Mouse (Mus musculus) lung, postnatal 0 days (tissue): ENCODE data around the gene Adk. TPM values are rescaled to one million over a fixed set of nuclear protein-coding genes. Genes with fewer than 3 reads are reported as not detected.

Source experiments
- ATAC-seq: fragments of 200-750 bp; cut with Nextera tagmentation; 2 replicates; pipeline ENCODE4 v1.8.0; 2017; ENCODE audit warnings: moderate library complexity
- DNase-seq: peaks from one replicate; pipeline ENCODE4 v3.0.0-alpha.2; 2016; ENCODE audit warnings: low spot score
- H3K27ac ChIP-seq: fragments of 300-500 bp; sonication (generic); 2 replicates; pipeline ENCODE4 v1.5.1; 2014; ENCODE audit warnings: antibody characterized with exemption, mild to moderate bottlenecking, low read length, mixed read lengths
- H3K27me3 ChIP-seq: fragments of 300-500 bp; sonication (generic); replicated peaks from 2 replicates; pipeline ENCODE4 v1.6.1; 2014; ENCODE audit warnings: low read length, mixed read lengths; ENCODE audit not compliant: insufficient read depth
- H3K36me3 ChIP-seq: fragments of 300-500 bp; sonication (generic); 2 replicates; pipeline ENCODE4 v1.6.1; 2014; ENCODE audit warnings: low read length, mixed read lengths; ENCODE audit not compliant: insufficient read depth
- H3K4me1 ChIP-seq: fragments of 300-500 bp; sonication (generic); 2 replicates; pipeline ENCODE4 v1.6.1; 2014; ENCODE audit warnings: antibody characterized with exemption, low read depth, low read length, mixed read lengths; ENCODE audit not compliant: insufficient read depth
- H3K4me2 ChIP-seq: fragments of 300-500 bp; sonication (generic); replicated peaks from 2 replicates; pipeline ENCODE4 v1.6.1; 2014; ENCODE audit warnings: low read depth, mild to moderate bottlenecking, low read length, moderate library complexity, mixed read lengths
- H3K4me3 ChIP-seq: fragments of 300-500 bp; sonication (generic); 2 replicates; pipeline ENCODE4 v1.5.1; 2014; ENCODE audit warnings: low read depth, low read length
- H3K9ac ChIP-seq: fragments of 300-500 bp; sonication (generic); replicated peaks from 2 replicates; pipeline ENCODE4 v1.6.1; 2014; ENCODE audit warnings: low read depth, mild to moderate bottlenecking
- H3K9me3 ChIP-seq: fragments of 300-500 bp; sonication (generic); 2 replicates; pipeline ENCODE4 v1.6.1; 2016; ENCODE audit warnings: low read length, mixed read lengths
- CTCF ChIP-seq: IDR thresholded peaks from 2 replicates; pipeline ENCODE4 v1.5.1; 2016; ENCODE audit warnings: antibody characterized with exemption, mild to moderate bottlenecking
- EP300 ChIP-seq: IDR thresholded peaks from 2 replicates; pipeline ENCODE4 v1.6.1; 2016; ENCODE audit warnings: antibody characterized with exemption, mild to moderate bottlenecking, control low read depth
- WGBS: fragments of 180-500 bp; shearing (Covaris S2); extraction: QIAGEN DNeasy Blood & Tissue Kit; methylation state at CpG from one replicate; pipeline ENCODE4 v1.1.7; 2014; 5-methylcytosine and 5-hydroxymethylcytosine counted together
- polyA plus RNA-seq: library from polyadenylated mRNA; unstranded; fragments of >200 nt; fragmentation: Nextera tagmentation; extraction: Ambion mirVana; gene quantifications from 2 replicates; pipeline ENCODE4 v1.2.1, GENCODE M21; 2015

Gene Adk
- polyA plus RNA-seq, 1 experiment from 2014 or later, result 238 TPM

DNA sequence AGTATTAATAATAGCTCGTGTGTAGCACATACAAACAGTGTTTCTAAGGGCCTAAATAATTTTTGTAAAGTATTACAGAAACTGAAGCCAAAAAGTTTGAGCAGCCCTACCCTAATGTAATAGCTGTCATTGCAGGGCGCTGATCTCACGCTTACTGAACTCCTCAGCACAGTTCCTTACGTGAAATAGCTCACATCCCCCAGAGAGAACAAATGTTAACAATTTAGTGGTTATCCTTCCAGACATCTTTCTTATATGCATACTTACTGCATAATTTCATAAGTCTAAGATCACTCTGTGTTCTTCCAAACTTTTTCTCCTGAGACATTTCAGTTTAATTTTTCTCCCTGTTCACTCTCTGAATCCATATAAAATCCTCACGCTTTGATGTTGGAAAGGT is 354.6 kb downstream of the Adk start:
- Histone ChIP-seq H3K36me3 (no peaks in the 10 kb centered on the region), H3K4me2 (no peak overlapping the region), H3K9ac (no peak overlapping the region), H3K27me3 (no peaks in the 10 kb centered on the region), H3K4me1 (no peaks in the 10 kb centered on the region), H3K4me3 (no peak overlapping the region), H3K27ac (no peak overlapping the region), H3K9me3 (no peaks in the 10 kb centered on the region)
- ATAC-seq (no peak), DNase-seq (no peak)
- 90% methylated on average over 5 of the region's 5 CpGs for WGBS
- TF ChIP-seq CTCF, result no peak
- no peak for TF ChIP-seq EP300

DNA sequence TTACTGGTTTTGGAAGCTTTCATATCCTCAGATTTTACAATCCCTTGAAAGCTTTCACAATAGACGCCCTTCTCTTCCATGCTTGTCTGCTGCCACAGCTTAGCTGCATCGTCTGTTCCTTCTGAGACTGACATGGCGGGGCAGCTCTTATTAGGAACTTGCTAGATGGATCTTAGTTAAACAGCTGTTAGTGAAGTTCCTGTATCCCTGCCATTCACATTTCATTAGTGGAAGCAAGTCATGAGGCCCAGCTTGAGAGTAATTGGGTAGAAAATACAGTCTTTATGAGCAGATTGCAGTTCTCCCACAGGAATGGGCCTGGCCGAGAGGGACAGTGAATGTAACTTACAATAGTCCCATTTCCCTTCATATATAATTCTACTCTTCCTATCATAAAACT is 356.5 kb downstream of the Adk start:
- Histone ChIP-seq H3K27ac (no peak overlapping the region), H3K4me3 (no peak overlapping the region), H3K36me3 (no peaks in the 10 kb centered on the region), H3K27me3 (no peaks in the 10 kb centered on the region), H3K9me3 (no peaks in the 10 kb centered on the region), H3K4me2 (no peak overlapping the region), H3K9ac (no peak overlapping the region), H3K4me1 (no peaks in the 10 kb centered on the region)
- TF ChIP-seq EP300 (no peak), CTCF (no peak)
- WGBS, result 85% methylated on average over 4 of the region's 4 CpGs
- ATAC-seq (no peak), DNase-seq (no peak)

DNA sequence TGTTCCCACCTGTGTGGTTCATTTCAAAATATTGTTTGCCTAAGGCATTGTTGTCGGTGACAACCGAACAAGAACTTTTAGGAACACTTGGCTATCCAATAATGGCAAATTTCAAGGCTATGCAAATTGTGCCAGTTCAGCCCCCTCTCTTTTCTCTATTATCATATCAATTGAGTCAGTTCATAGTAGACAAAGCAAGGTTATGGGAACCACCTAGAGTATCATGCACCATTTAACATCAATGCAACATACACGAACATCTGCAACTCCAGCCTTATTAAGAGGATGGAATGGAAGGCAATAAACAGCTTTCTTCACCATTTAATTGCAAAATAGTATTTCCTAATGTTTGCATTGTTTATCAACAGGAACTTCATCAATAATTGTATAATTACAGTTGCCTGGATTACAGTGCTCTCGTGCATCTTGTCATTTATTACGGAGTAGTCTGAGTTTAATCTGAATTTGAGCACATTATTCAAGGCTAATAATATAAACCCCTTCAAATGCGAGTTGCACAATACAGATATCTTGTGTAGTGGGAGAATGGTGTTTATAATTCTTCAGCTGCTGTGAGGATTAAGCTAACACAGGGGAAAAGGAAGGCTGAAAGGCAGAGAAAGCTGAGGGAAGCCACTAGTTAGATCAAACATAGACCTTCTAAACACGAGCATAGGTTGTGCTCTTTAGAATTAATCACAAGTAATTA is 358.5 kb downstream of the Adk start:
- 75% methylated on average over 7 of the region's 7 CpGs for WGBS
- ATAC-seq (no peak), DNase-seq (peak; percentile 22)

DNA sequence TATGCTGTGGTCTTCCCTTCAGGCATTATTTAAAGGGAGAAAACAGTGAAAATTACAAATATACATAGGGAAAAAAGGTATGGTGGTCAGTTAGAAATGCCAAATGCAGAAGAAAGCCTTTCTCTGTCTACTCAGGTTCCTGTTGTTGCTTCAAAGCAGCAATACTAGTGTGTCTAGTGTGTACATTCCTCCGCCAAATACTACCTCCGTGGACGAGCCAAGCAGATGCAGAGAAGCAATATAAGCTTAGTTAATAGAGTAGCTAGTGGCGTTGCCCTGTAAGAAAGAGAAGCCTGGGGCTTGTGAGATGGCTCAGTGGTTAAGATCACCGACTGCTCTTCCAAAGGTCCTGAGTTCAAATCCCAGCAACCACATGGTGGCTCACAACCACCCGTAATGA is 359.1 kb downstream of the Adk start:
- no peaks in the 10 kb centered on the region for H3K4me1 ChIP-seq
- DNase-seq (no peak), ATAC-seq (no peak)
- H3K36me3 ChIP-seq, result no peaks in the 10 kb centered on the region
- H3K9ac ChIP-seq, result no peak overlapping the region
- H3K4me3 ChIP-seq, result no peak overlapping the region
- 85% methylated on average over 6 of the region's 6 CpGs for WGBS
- TF ChIP-seq CTCF (no peak), EP300 (no peak)
- H3K27me3 ChIP-seq, result no peaks in the 10 kb centered on the region
- H3K27ac ChIP-seq, result no peak overlapping the region
- no peak overlapping the region for H3K4me2 ChIP-seq
- H3K9me3 ChIP-seq, result no peaks in the 10 kb centered on the region

More for the DNA sequence above, 358.5 kb downstream of the Adk start:
- TF ChIP-seq EP300 (no peak), CTCF (no peak)
- H3K4me3 ChIP-seq, result no peak overlapping the region
- H3K9me3 ChIP-seq, result no peaks in the 10 kb centered on the region
- H3K4me1 ChIP-seq, result no peaks in the 10 kb centered on the region
- no peak overlapping the region for H3K4me2 ChIP-seq
- no peak overlapping the region for H3K27ac ChIP-seq
- H3K36me3 ChIP-seq, result no peaks in the 10 kb centered on the region
- H3K27me3 ChIP-seq, result no peaks in the 10 kb centered on the region
- H3K9ac ChIP-seq, result no peak overlapping the region

DNA sequence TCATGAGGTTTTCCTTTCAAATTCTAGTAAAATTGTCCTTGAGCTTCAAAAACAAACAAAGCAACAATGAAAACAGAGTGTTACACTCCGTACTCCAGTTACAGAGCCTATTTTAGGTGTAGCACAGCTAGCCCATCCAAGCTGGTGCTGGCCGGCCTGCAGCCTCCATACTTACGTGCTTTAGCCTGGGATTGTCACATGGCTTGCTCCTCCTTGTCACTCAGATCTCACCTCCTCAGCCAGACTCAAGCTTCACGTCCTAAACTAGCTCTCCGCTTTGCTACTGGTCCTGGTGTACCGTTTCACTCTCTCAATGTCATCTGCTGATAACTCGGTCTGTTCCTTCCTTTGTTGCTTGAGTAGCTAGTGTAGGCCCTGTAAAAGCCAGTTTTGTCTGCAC is 366.0 kb downstream of the Adk start:
- Histone ChIP-seq H3K4me3 (no peak overlapping the region), H3K9ac (no peak overlapping the region), H3K27me3 (no peaks in the 10 kb centered on the region), H3K27ac (no peak overlapping the region), H3K36me3 (no peaks in the 10 kb centered on the region), H3K4me2 (no peak overlapping the region), H3K4me1 (no peaks in the 10 kb centered on the region), H3K9me3 (no peaks in the 10 kb centered on the region)
- no peak for TF ChIP-seq CTCF
- ATAC-seq, result no peak
- DNase-seq, result no peak
- 58% methylated on average over 7 of the region's 7 CpGs for WGBS

DNA sequence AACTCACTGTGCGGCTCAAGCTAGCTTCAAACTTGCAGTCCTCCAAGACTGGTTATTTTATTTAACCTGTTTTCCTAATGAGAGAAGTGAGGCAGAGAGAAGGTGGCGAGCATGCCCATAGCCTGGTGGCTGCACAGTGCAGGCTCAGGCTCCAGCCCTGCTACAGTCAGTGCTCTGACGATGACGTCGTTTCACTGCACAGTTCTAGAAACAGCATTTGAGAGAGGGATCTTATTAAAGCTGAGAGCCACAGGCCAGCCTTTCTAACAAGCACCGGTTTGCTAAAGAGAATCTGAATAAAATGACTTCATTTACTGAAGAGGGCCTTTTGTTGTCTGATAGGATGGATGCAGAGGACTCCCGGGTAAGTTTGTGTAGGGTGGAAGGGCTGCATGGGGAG is 375.0 kb downstream of the Adk start:
- no peak for DNase-seq
- no peak overlapping the region for H3K4me2 ChIP-seq
- no peak overlapping the region for H3K4me3 ChIP-seq
- TF ChIP-seq CTCF, result no peak
- no peak for TF ChIP-seq EP300
- H3K9ac ChIP-seq, result no peak overlapping the region
- H3K9me3 ChIP-seq, result no peaks in the 10 kb centered on the region
- no peaks in the 10 kb centered on the region for H3K36me3 ChIP-seq
- H3K27me3 ChIP-seq, result no peaks in the 10 kb centered on the region
- no peaks in the 10 kb centered on the region for H3K4me1 ChIP-seq
- no peak for ATAC-seq
- no peak overlapping the region for H3K27ac ChIP-seq
- 83% methylated on average over 7 of the region's 7 CpGs for WGBS

DNA sequence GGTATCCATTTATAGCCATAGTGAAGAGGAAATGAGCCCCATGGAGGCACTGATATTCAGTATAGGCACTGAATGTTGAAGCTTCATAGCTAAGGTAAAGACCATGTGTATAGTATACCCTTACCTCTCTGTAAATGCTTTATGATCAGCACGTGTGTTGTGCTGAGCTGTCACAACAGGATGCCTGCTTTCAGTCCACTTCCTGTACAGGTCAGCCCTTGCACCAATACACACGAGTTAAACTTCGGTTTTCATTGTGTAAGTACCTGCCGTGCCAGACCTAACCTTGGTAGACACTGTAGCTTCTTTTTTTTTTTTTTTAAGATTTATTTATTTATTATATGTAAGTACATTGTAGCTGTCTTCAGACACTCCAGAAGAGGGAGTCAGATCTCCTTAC is 381.0 kb downstream of the Adk start:
- no peak overlapping the region for H3K27ac ChIP-seq
- 60% methylated on average over 4 of the region's 4 CpGs for WGBS
- no peaks in the 10 kb centered on the region for H3K27me3 ChIP-seq
- H3K4me3 ChIP-seq, result no peak overlapping the region
- H3K36me3 ChIP-seq, result no peaks in the 10 kb centered on the region
- ATAC-seq (no peak), DNase-seq (no peak)
- H3K9ac ChIP-seq, result no peak overlapping the region
- no peaks in the 10 kb centered on the region for H3K4me1 ChIP-seq
- TF ChIP-seq CTCF, result no peak
- no peak for TF ChIP-seq EP300
- no peak overlapping the region for H3K4me2 ChIP-seq
- H3K9me3 ChIP-seq, result no peaks in the 10 kb centered on the region
